Mouse (Mus musculus) megakaryocyte, embryonic 14.5 days (primary cell): ENCODE results near the gene Morn1. TPM values are rescaled to one million over a fixed set of nuclear protein-coding genes. Genes with fewer than 3 reads are reported as not detected.

Source experiments
- H3K27me3 ChIP-seq: replicated peaks from 2 replicates; pipeline ENCODE3; 2012; ENCODE audit warnings: inconsistent platforms
- H3K36me3 ChIP-seq: replicated peaks from 2 replicates; pipeline ENCODE3; 2012; ENCODE audit warnings: low read length, inconsistent platforms, mixed read lengths
- H3K4me1 ChIP-seq: 2 replicates; pipeline ENCODE4 v1.6.1; 2012; ENCODE audit warnings: inconsistent platforms
- H3K4me3 ChIP-seq: replicated peaks from 2 replicates; pipeline ENCODE3; 2012; ENCODE audit warnings: moderate library complexity, mild to moderate bottlenecking, inconsistent platforms
- H3K9me3 ChIP-seq: 2 replicates; pipeline ENCODE4 v1.6.1; 2012; ENCODE audit warnings: inconsistent platforms
- FLI1 ChIP-seq: IDR thresholded peaks from 2 replicates; pipeline ENCODE4 v1.6.1; 2012; ENCODE audit warnings: low read length, inconsistent platforms, mixed read lengths
- GATA1 ChIP-seq: IDR thresholded peaks from 3 replicates; pipeline ENCODE4 v1.6.1; 2012; ENCODE audit warnings: mixed read lengths, low read length, inconsistent platforms, borderline replicate concordance
- polyA plus RNA-seq: library from polyadenylated mRNA; stranded (reverse); fragments of >175 nt; gene quantifications from 2 replicates; pipeline ENCODE4 v1.2.3, GENCODE M21; 2012; ENCODE audit warnings: low replicate concordance; ENCODE audit not compliant: insufficient read depth

Morn1 gene
- polyA plus RNA-seq, 1 experiment: 4.3 TPM

GRCm38 (mm10) chr4:155125310-155125709 is 38.9 kb downstream of the Morn1 start:
- Histone ChIP-seq H3K4me3 (no peak overlapping the region), H3K9me3 (peaks cover 5% of the 10 kb centered on the region; the same call in 1 of the 2 replicates), H3K4me1 (peaks cover 90% of the 10 kb centered on the region), H3K27me3 (peaks cover 2% of the 10 kb centered on the region), H3K36me3 (peaks cover 33% of the 10 kb centered on the region)
- TF ChIP-seq GATA1: no peak
- no peak for TF ChIP-seq FLI1

- Histone ChIP-seq H3K4me1 (peaks cover 89% of the 10 kb centered on the region), H3K9me3 (peaks cover 5% of the 10 kb centered on the region; the same call in 1 of the 2 replicates), H3K4me3 (peak overlapping the region; percentile 78), H3K36me3 (peaks cover 33% of the 10 kb centered on the region), H3K27me3 (peaks cover 2% of the 10 kb centered on the region)
- TF ChIP-seq FLI1 (no peak), GATA1 (no peak)
Measured at GRCm38 (mm10) chr4:155126194-155126593, 39.8 kb downstream of the Morn1 start.

- Histone ChIP-seq H3K36me3 (peaks cover 33% of the 10 kb centered on the region), H3K27me3 (peaks cover 4% of the 10 kb centered on the region), H3K9me3 (peaks cover 5% of the 10 kb centered on the region; the same call in 1 of the 2 replicates), H3K4me1 (peaks cover 86% of the 10 kb centered on the region), H3K4me3 (peak overlapping the region; percentile 78)
- TF ChIP-seq FLI1: no peak
- TF ChIP-seq GATA1: no peak
Measured at GRCm38 (mm10) chr4:155126602-155127372, 40.4 kb downstream of the Morn1 start.

GRCm38 (mm10) chr4:155128411-155128810 is 42.0 kb downstream of the Morn1 start:
- Histone ChIP-seq H3K9me3 (peaks cover 3% of the 10 kb centered on the region; the same call in 1 of the 2 replicates), H3K4me3 (peak overlapping the region; percentile 31), H3K36me3 (peaks cover 24% of the 10 kb centered on the region), H3K4me1 (peaks cover 84% of the 10 kb centered on the region), H3K27me3 (peaks cover 14% of the 10 kb centered on the region)
- TF ChIP-seq FLI1 (no peak), GATA1 (no peak)

- peaks cover 84% of the 10 kb centered on the region for H3K4me1 ChIP-seq
- no peaks in the 10 kb centered on the region for H3K9me3 ChIP-seq
- H3K27me3 ChIP-seq: peaks cover 23% of the 10 kb centered on the region
- TF ChIP-seq FLI1: no peak
- TF ChIP-seq GATA1: no peak
- peaks cover 15% of the 10 kb centered on the region for H3K36me3 ChIP-seq
- H3K4me3 ChIP-seq: no peak overlapping the region
Measured at GRCm38 (mm10) chr4:155129132-155129917, 42.9 kb downstream of the Morn1 start.

GRCm38 (mm10) chr4:155129996-155130395 is 43.6 kb downstream of the Morn1 start:
- Histone ChIP-seq H3K27me3 (peaks cover 29% of the 10 kb centered on the region), H3K4me1 (peaks cover 82% of the 10 kb centered on the region)

GRCm38 (mm10) chr4:155130616-155131015 is 44.2 kb downstream of the Morn1 start:
- H3K4me3 ChIP-seq: no peak overlapping the region
- peaks cover 1% of the 10 kb centered on the region for H3K9me3 ChIP-seq
- peaks cover 14% of the 10 kb centered on the region for H3K36me3 ChIP-seq
- H3K4me1 ChIP-seq: peaks cover 81% of the 10 kb centered on the region
- peaks cover 35% of the 10 kb centered on the region for H3K27me3 ChIP-seq
- no peak for TF ChIP-seq FLI1
- TF ChIP-seq GATA1: no peak

More at GRCm38 (mm10) chr4:155129996-155130395, 43.6 kb downstream of the Morn1 start:
- Histone ChIP-seq H3K4me3 (no peak overlapping the region), H3K9me3 (no peaks in the 10 kb centered on the region), H3K36me3 (peaks cover 14% of the 10 kb centered on the region)
- TF ChIP-seq GATA1 (no peak), FLI1 (no peak)

GRCm38 (mm10) chr4:155133188-155133587 is 46.8 kb downstream of the Morn1 start:
- Histone ChIP-seq H3K27me3 (peaks cover 47% of the 10 kb centered on the region), H3K4me3 (no peak overlapping the region), H3K4me1 (peaks cover 70% of the 10 kb centered on the region), H3K9me3 (peaks cover 8% of the 10 kb centered on the region), H3K36me3 (peaks cover 14% of the 10 kb centered on the region)
- TF ChIP-seq GATA1 (no peak), FLI1 (no peak)

GRCm38 (mm10) chr4:155133658-155134417 is 47.5 kb downstream of the Morn1 start:
- H3K27me3 ChIP-seq: peaks cover 47% of the 10 kb centered on the region

More at GRCm38 (mm10) chr4:155133658-155134417, 47.5 kb downstream of the Morn1 start:
- peaks cover 63% of the 10 kb centered on the region for H3K4me1 ChIP-seq
- H3K9me3 ChIP-seq: peaks cover 8% of the 10 kb centered on the region
- H3K36me3 ChIP-seq: peaks cover 11% of the 10 kb centered on the region
- H3K4me3 ChIP-seq: no peak overlapping the region
- TF ChIP-seq FLI1 (no peak), GATA1 (no peak)
